Mouse (Mus musculus) intestine, postnatal 0 days (tissue): ENCODE measurements around the gene C2cd2. TPM values are rescaled to one million over a fixed set of nuclear protein-coding genes. Genes with fewer than 3 reads are reported as not detected.

Source experiments
- ATAC-seq: fragments of 200-750 bp; cut with Nextera tagmentation; 2 replicates; pipeline ENCODE4 v1.8.0; 2017; ENCODE audit warnings: mild to moderate bottlenecking, moderate TSS enrichment, moderate library complexity
- H3K27ac ChIP-seq: fragments of 300-500 bp; sonication (generic); 2 replicates; pipeline ENCODE4 v1.5.1; 2014; ENCODE audit warnings: mild to moderate bottlenecking, low read depth, low read length, moderate library complexity
- H3K27me3 ChIP-seq: fragments of 300-500 bp; sonication (generic); replicated peaks from 2 replicates; pipeline ENCODE4 v1.6.1; 2014; ENCODE audit warnings: low read length, mixed read lengths; ENCODE audit not compliant: control insufficient read depth, insufficient read depth
- H3K36me3 ChIP-seq: fragments of 300-500 bp; sonication (generic); 2 replicates; pipeline ENCODE4 v1.6.1; 2014; ENCODE audit warnings: mild to moderate bottlenecking, moderate library complexity; ENCODE audit not compliant: control insufficient read depth, insufficient read depth
- H3K4me1 ChIP-seq: fragments of 300-500 bp; sonication (generic); replicated peaks from 2 replicates; pipeline ENCODE4 v1.6.1; 2014; ENCODE audit warnings: antibody characterized with exemption, low read length, mixed read lengths; ENCODE audit not compliant: control insufficient read depth, insufficient read depth
- H3K4me2 ChIP-seq: fragments of 300-500 bp; sonication (generic); replicated peaks from 2 replicates; pipeline ENCODE4 v1.6.1; 2014; ENCODE audit warnings: low read depth, mild to moderate bottlenecking, moderate library complexity
- H3K4me3 ChIP-seq: fragments of 300-500 bp; sonication (generic); 2 replicates; pipeline ENCODE4 v1.5.1; 2014; ENCODE audit warnings: low read depth, low read length
- H3K9ac ChIP-seq: fragments of 300-500 bp; sonication (generic); 2 replicates; pipeline ENCODE4 v1.6.1; 2014; ENCODE audit warnings: mild to moderate bottlenecking, low read depth, low read length
- H3K9me3 ChIP-seq: fragments of 300-500 bp; sonication (generic); 2 replicates; pipeline ENCODE4 v1.6.1; 2016; ENCODE audit warnings: mixed run types; ENCODE audit not compliant: control insufficient read depth
- CTCF ChIP-seq: sonication (generic); IDR thresholded peaks from 2 replicates; pipeline ENCODE4 v1.5.1; 2016; ENCODE audit warnings: low read depth, mild to moderate bottlenecking, control low read depth, antibody characterized with exemption, moderate library complexity
- WGBS: fragments of 180-500 bp; shearing (Covaris S2); extraction: QIAGEN DNeasy Blood & Tissue Kit; methylation state at CpG from one replicate; pipeline ENCODE4 v1.1.7; 2014; 5-methylcytosine and 5-hydroxymethylcytosine counted together
- polyA plus RNA-seq: library from polyadenylated mRNA; unstranded; fragments of >200 nt; fragmentation: Nextera tagmentation; extraction: Ambion mirVana; gene quantifications from 2 replicates; pipeline ENCODE4 v1.2.1, GENCODE M21; 2015

C2cd2 gene
- polyA plus RNA-seq, 1 experiment from 2014 or later, result 12.7 TPM

GRCm38 (mm10) chr16:97960348-97960747 lies 2.0 kb downstream of the C2cd2 start:
- no peak overlapping the region for H3K27ac ChIP-seq
- no peak for ATAC-seq
- H3K9ac ChIP-seq, result no peak overlapping the region
- H3K4me1 ChIP-seq, result peaks cover 8% of the 10 kb centered on the region; the same call in 1 of the 2 replicates
- H3K9me3 ChIP-seq, result no peaks in the 10 kb centered on the region
- no peak overlapping the region for H3K4me3 ChIP-seq
- peaks cover 11% of the 10 kb centered on the region for H3K36me3 ChIP-seq
- 85% methylated on average over 3 of the region's 3 CpGs for whole genome bisulfite sequencing
- H3K4me2 ChIP-seq, result 0 out of 2 replicates have a peak overlapping the region, but pooled peaks have one; percentile 85
- TF ChIP-seq CTCF, result no peak
- H3K27me3 ChIP-seq, result no peaks in the 10 kb centered on the region

- no peak overlapping the region for H3K4me2 ChIP-seq
- no peaks in the 10 kb centered on the region for H3K9me3 ChIP-seq
- H3K36me3 ChIP-seq, result peaks cover 15% of the 10 kb centered on the region
- TF ChIP-seq CTCF, result no peak
- no peak overlapping the region for H3K27ac ChIP-seq
- peaks cover 10% of the 10 kb centered on the region; the same call in 1 of the 2 replicates for H3K4me1 ChIP-seq
- no peaks in the 10 kb centered on the region for H3K27me3 ChIP-seq
- ATAC-seq, result no peak
- H3K9ac ChIP-seq, result no peak overlapping the region
- H3K4me3 ChIP-seq, result no peak overlapping the region
Observed at GRCm38 (mm10) chr16:97958401-97958973, 3.9 kb downstream of the C2cd2 start.

- H3K4me1 ChIP-seq, result peaks cover 10% of the 10 kb centered on the region; the same call in 1 of the 2 replicates
- TF ChIP-seq CTCF, result no peak
Observed at GRCm38 (mm10) chr16:97957626-97958025, 4.8 kb downstream of the C2cd2 start.

GRCm38 (mm10) chr16:97956011-97956410 lies 6.4 kb downstream of the C2cd2 start:
- Histone ChIP-seq H3K4me1 (peaks cover 10% of the 10 kb centered on the region; the same call in 1 of the 2 replicates), H3K27me3 (no peaks in the 10 kb centered on the region), H3K4me2 (no peak overlapping the region), H3K27ac (no peak overlapping the region; the same call in 1 of the 2 replicates), H3K9me3 (no peaks in the 10 kb centered on the region), H3K9ac (no peak overlapping the region), H3K4me3 (no peak overlapping the region), H3K36me3 (peaks cover 35% of the 10 kb centered on the region)
- no peak for TF ChIP-seq CTCF
- 80% methylated on average over 2 of the region's 2 CpGs for WGBS
- ATAC-seq, result no peak

More at GRCm38 (mm10) chr16:97957626-97958025, 4.8 kb downstream of the C2cd2 start:
- Histone ChIP-seq H3K9me3 (no peaks in the 10 kb centered on the region), H3K27me3 (no peaks in the 10 kb centered on the region), H3K4me3 (no peak overlapping the region), H3K9ac (no peak overlapping the region), H3K27ac (no peak overlapping the region), H3K4me2 (no peak overlapping the region), H3K36me3 (peaks cover 19% of the 10 kb centered on the region)
- ATAC-seq, result no peak

- no peak for TF ChIP-seq CTCF
- WGBS, result 68% methylated on average over 2 of the region's 2 CpGs
- Histone ChIP-seq H3K9ac (no peak overlapping the region), H3K9me3 (no peaks in the 10 kb centered on the region), H3K4me2 (no peak overlapping the region), H3K4me1 (0 out of 2 replicates have a peak, but pooled peaks cover 3% of the 10 kb centered on the region), H3K27me3 (no peaks in the 10 kb centered on the region), H3K4me3 (no peak overlapping the region), H3K36me3 (peaks cover 54% of the 10 kb centered on the region), H3K27ac (no peak overlapping the region)
- no peak for ATAC-seq
Observed at GRCm38 (mm10) chr16:97953300-97953699, 9.1 kb downstream of the C2cd2 start.

GRCm38 (mm10) chr16:97952801-97953200 lies 9.6 kb downstream of the C2cd2 start:
- Histone ChIP-seq H3K4me1 (0 out of 2 replicates have a peak, but pooled peaks cover 3% of the 10 kb centered on the region), H3K9ac (no peak overlapping the region), H3K27ac (no peak overlapping the region), H3K27me3 (no peaks in the 10 kb centered on the region), H3K4me3 (no peak overlapping the region), H3K9me3 (no peaks in the 10 kb centered on the region), H3K36me3 (peaks cover 54% of the 10 kb centered on the region), H3K4me2 (no peak overlapping the region)
- TF ChIP-seq CTCF, result no peak
- WGBS, result 84% methylated on average over 9 of the region's 9 CpGs
- ATAC-seq, result no peak
